Mouse (Mus musculus) myocyte (in vitro differentiated cells): ENCODE results near the gene Gng5. TPM values are rescaled to one million over a fixed set of nuclear protein-coding genes. Genes with fewer than 3 reads are reported as not detected.

Source experiments
- H3K27me3 ChIP-seq: one replicate; pipeline ENCODE4 v1.6.1; 2011; ENCODE audit not compliant: control insufficient read depth, insufficient read depth, insufficient read length
- H3K36me3 ChIP-seq: one replicate; pipeline ENCODE4 v1.6.1; 2011; ENCODE audit not compliant: control insufficient read depth, insufficient read depth
- H3K4me2 ChIP-seq: one replicate; pipeline ENCODE4 v1.6.1; 2011; ENCODE audit warnings: low read depth, control low read depth
- H3K4me3 ChIP-seq: one replicate; pipeline ENCODE4 v1.5.1; 2011; ENCODE audit warnings: mild to moderate bottlenecking, control low read depth, moderate library complexity
- H3K79me2 ChIP-seq: one replicate; pipeline ENCODE4 v1.6.1; 2011; ENCODE audit not compliant: control insufficient read depth, insufficient read depth
- H3ac ChIP-seq: one replicate; pipeline ENCODE4 v1.6.1; 2011; ENCODE audit not compliant: control insufficient read depth, insufficient read length
- CEBPB ChIP-seq: IDR thresholded peaks from 2 replicates; pipeline ENCODE4 v1.6.1; 2011; ENCODE audit warnings: mild to moderate bottlenecking, moderate library complexity; ENCODE audit not compliant: poor library complexity, insufficient read depth, severe bottlenecking
- E2F4 ChIP-seq: IDR thresholded peaks from one replicate; pipeline ENCODE4 v1.6.1; 2011; ENCODE audit warnings: mild to moderate bottlenecking, control low read depth, moderate library complexity; ENCODE audit not compliant: insufficient read depth
- MAX ChIP-seq: IDR thresholded peaks from one replicate; pipeline ENCODE4 v1.6.1; 2011; ENCODE audit warnings: low read depth, mild to moderate bottlenecking, control low read depth
- MYOD1 ChIP-seq, 3 experiments: IDR thresholded peaks; one replicate each; pipeline ENCODE4 v1.6.1; 2011; ENCODE audit warnings: control low read depth in 2 of 3, low read depth in 2 of 3, mild to moderate bottlenecking in 2 of 3, moderate library complexity in 1 of 3; ENCODE audit not compliant: insufficient read length in 2 of 3, control insufficient read depth in 1 of 3
- MYOG ChIP-seq, 3 experiments: IDR thresholded peaks; one replicate each; pipeline ENCODE4 v1.6.1; 2011; ENCODE audit warnings: control low read depth in 2 of 3, low read depth in 2 of 3, mild to moderate bottlenecking in 2 of 3; ENCODE audit not compliant: insufficient read length in 2 of 3, control insufficient read depth in 1 of 3, insufficient read depth in 1 of 3
- POLR2A ChIP-seq: IDR thresholded peaks from one replicate; pipeline ENCODE4 v1.6.1; 2011; ENCODE audit warnings: low read depth, mild to moderate bottlenecking, control low read depth, moderate library complexity; ENCODE audit not compliant: insufficient read length
- POLR2AphosphoS2 ChIP-seq: IDR thresholded peaks from one replicate; pipeline ENCODE4 v1.6.1; 2011; ENCODE audit warnings: low read depth, control low read depth; ENCODE audit not compliant: insufficient read length
- REST ChIP-seq: IDR thresholded peaks from one replicate; pipeline ENCODE4 v1.6.1; 2011; ENCODE audit warnings: mild to moderate bottlenecking, control low read depth, moderate library complexity; ENCODE audit not compliant: insufficient read depth, insufficient read length
- SRF ChIP-seq: IDR thresholded peaks from one replicate; pipeline ENCODE4 v1.6.1; 2011; ENCODE audit warnings: low read depth; ENCODE audit not compliant: control insufficient read depth, insufficient read length
- TCF12 ChIP-seq: IDR thresholded peaks from one replicate; pipeline ENCODE4 v1.6.1; 2011; ENCODE audit warnings: mild to moderate bottlenecking, control low read depth; ENCODE audit not compliant: poor library complexity, insufficient read depth, severe bottlenecking
- TCF3 ChIP-seq: IDR thresholded peaks from one replicate; pipeline ENCODE4 v1.6.1; 2011; ENCODE audit warnings: low read depth, control low read depth; ENCODE audit not compliant: insufficient read length
- USF1 ChIP-seq: IDR thresholded peaks from one replicate; pipeline ENCODE4 v1.6.1; 2011; ENCODE audit warnings: low read depth, mild to moderate bottlenecking, control low read depth, moderate library complexity
- polyA plus RNA-seq: library from polyadenylated mRNA; unstranded; fragments of >200 nt; fragmentation: generic; extraction: Trizol; gene quantifications from one replicate; pipeline ENCODE4 v1.2.1, GENCODE M21; 2012; ENCODE audit warnings: missing spikeins

The Gng5 gene
- polyA plus RNA-seq, 1 experiment: 451 TPM

DNA sequence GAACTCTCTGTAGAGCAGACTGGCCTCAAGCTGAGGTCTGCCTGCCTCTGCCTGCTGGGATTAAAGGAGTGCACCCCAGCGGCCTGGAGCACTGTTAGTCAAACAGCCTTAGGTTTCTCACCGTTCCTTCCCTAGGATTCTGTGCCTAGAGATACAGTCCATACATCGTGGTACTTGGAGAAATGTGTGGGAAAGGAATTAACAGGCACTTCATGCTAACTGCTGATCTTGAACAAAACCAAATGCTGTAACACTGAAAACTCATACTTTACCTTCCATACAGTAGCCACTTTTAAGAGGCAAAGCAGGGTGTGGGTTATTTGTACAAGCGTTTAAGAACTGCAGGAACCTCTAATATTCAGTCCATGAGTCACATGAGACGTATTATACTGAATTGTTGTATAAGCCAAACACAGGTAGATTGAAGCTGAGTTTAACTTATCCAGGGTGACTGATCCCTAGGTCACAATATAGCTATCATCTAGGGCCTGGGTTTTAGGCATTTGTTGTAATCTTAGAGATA lies 2.1 kb downstream of the Gng5 start:
- peaks cover 52% of the 10 kb centered on the region for H3K79me2 ChIP-seq
- peak overlapping the region; percentile 97 for H3K4me3 ChIP-seq
- no peaks in the 10 kb centered on the region for H3K27me3 ChIP-seq
- peak; percentile 37 for TF ChIP-seq POLR2AphosphoS2
- TF ChIP-seq CEBPB: no peak
- no peak for TF ChIP-seq MYOD1 (IDR thresholded peaks at IDR 0.05; ENCODE audit: control insufficient read depth in 1 of 3, insufficient read length in 2 of 3, low read depth in 2 of 3)
- peak overlapping the region; percentile 80 for H3K4me2 ChIP-seq
- peaks cover 47% of the 10 kb centered on the region for H3K36me3 ChIP-seq
- peak overlapping the region; percentile 85 for H3ac ChIP-seq

GRCm38 (mm10) chr3:146506711-146507110 lies 7.1 kb downstream of the Gng5 start:
- no peak overlapping the region for H3K4me3 ChIP-seq
- H3ac ChIP-seq: no peak overlapping the region
- peaks cover 89% of the 10 kb centered on the region for H3K36me3 ChIP-seq
- no peaks in the 10 kb centered on the region for H3K27me3 ChIP-seq
- no peak overlapping the region for H3K4me2 ChIP-seq
- peaks cover 34% of the 10 kb centered on the region for H3K79me2 ChIP-seq
- TF ChIP-seq MYOD1 (IDR thresholded peaks at IDR 0.05; ENCODE audit: control insufficient read depth in 1 of 3, insufficient read length in 2 of 3, low read depth in 2 of 3) (no peak), POLR2AphosphoS2 (peak; percentile 58), E2F4 (no peak), POLR2A (no peak), MYOG (IDR thresholded peaks at IDR 0.05; ENCODE audit: control insufficient read depth in 1 of 3, insufficient read depth in 1 of 3, insufficient read length in 2 of 3, low read depth in 2 of 3) (no peak)

- H3K4me3 ChIP-seq: peak overlapping the region; percentile 73
- peaks cover 17% of the 10 kb centered on the region for H3K79me2 ChIP-seq
- H3K4me2 ChIP-seq: peak overlapping the region; percentile 71
- H3K27me3 ChIP-seq: no peaks in the 10 kb centered on the region
- peak overlapping the region; percentile 28 for H3ac ChIP-seq
- TF ChIP-seq MAX (no peak), CEBPB (no peak), POLR2AphosphoS2 (no peak), REST (no peak), TCF3 (no peak), MYOG (IDR thresholded peaks at IDR 0.05; ENCODE audit: control insufficient read depth in 1 of 3, insufficient read depth in 1 of 3, insufficient read length in 2 of 3, low read depth in 2 of 3) (no peak), SRF (no peak), E2F4 (no peak), TCF12 (no peak), USF1 (no peak), MYOD1 (IDR thresholded peaks at IDR 0.05; ENCODE audit: control insufficient read depth in 1 of 3, insufficient read length in 2 of 3, low read depth in 2 of 3) (no peak), POLR2A (no peak)
- peaks cover 22% of the 10 kb centered on the region for H3K36me3 ChIP-seq
Observed at GRCm38 (mm10) chr3:146520226-146520797, 20.7 kb downstream of the Gng5 start.

GRCm38 (mm10) chr3:146520798-146521651 lies 21.4 kb downstream of the Gng5 start, which contains the start of gene Rpf1:
Gene Rpf1, minus strand, starts transcription at chr3:146521429.
- peak within 1 kb of the TSS; percentile 28 for H3ac ChIP-seq
- peak within 1 kb of the TSS; percentile 73 for H3K4me3 ChIP-seq
- peak within 1 kb of the TSS; percentile 72 for H3K4me2 ChIP-seq
- peaks cover 17% of the 10 kb centered on the region for H3K79me2 ChIP-seq
- peaks cover 16% of the 10 kb centered on the region for H3K36me3 ChIP-seq
- no peaks in the 10 kb centered on the region for H3K27me3 ChIP-seq
- no peak for TF ChIP-seq MYOG (IDR thresholded peaks at IDR 0.05; ENCODE audit: control insufficient read depth in 1 of 3, insufficient read depth in 1 of 3, insufficient read length in 2 of 3, low read depth in 2 of 3)
- no peak for TF ChIP-seq TCF3
- TF ChIP-seq E2F4: no peak
- TF ChIP-seq MYOD1 (IDR thresholded peaks at IDR 0.05; ENCODE audit: control insufficient read depth in 1 of 3, insufficient read length in 2 of 3, low read depth in 2 of 3): no peak
- TF ChIP-seq POLR2A: no peak
- TF ChIP-seq CEBPB: no peak

- peak overlapping the region; percentile 72 for H3K4me2 ChIP-seq
- no peaks in the 10 kb centered on the region for H3K27me3 ChIP-seq
- TF ChIP-seq E2F4 (no peak), MYOG (IDR thresholded peaks at IDR 0.05; ENCODE audit: control insufficient read depth in 1 of 3, insufficient read depth in 1 of 3, insufficient read length in 2 of 3, low read depth in 2 of 3) (no peak)
- peaks cover 12% of the 10 kb centered on the region for H3K36me3 ChIP-seq
- H3K4me3 ChIP-seq: peak overlapping the region; percentile 73
- peaks cover 17% of the 10 kb centered on the region for H3K79me2 ChIP-seq
- H3ac ChIP-seq: peak overlapping the region; percentile 28
Observed at GRCm38 (mm10) chr3:146521652-146522020, 22.0 kb downstream of the Gng5 start.
